Mouse (Mus musculus): ENCODE measurements around the gene 9130213A22Rik. TPM values are rescaled to one million over a fixed set of nuclear protein-coding genes. Genes with fewer than 3 reads are reported as not detected.

The 9130213A22Rik gene
- polyA plus RNA-seq, 1 experiment from 2014 or later: 0.40 TPM

Other genes starting within 250 kb of the 9130213A22Rik start
- gene Rnf222, start 234.0 kb downstream of the 9130213A22Rik start, polyA plus RNA-seq (2016; fragmentation: Nextera tagmentation; extraction: Ambion mirVana): 0.08 and 0.19 TPM in 2 replicates
- gene Rpl26, start 221.0 kb downstream of the 9130213A22Rik start, polyA plus RNA-seq (2016; fragmentation: Nextera tagmentation; extraction: Ambion mirVana): 915 and 939 TPM in 2 replicates
- gene Odf4, start 195.5 kb downstream of the 9130213A22Rik start, polyA plus RNA-seq (2016; fragmentation: Nextera tagmentation; extraction: Ambion mirVana): not detected in 2 replicates
- 8.1 and 8.5 TPM in 2 replicates for gene Arhgef15, start 165.1 kb downstream of the 9130213A22Rik start, polyA plus RNA-seq (2016; fragmentation: Nextera tagmentation; extraction: Ambion mirVana)
- 2.6 and 4.1 TPM in 2 replicates for gene Slc25a35, start 154.5 kb downstream of the 9130213A22Rik start, polyA plus RNA-seq (2016; fragmentation: Nextera tagmentation; extraction: Ambion mirVana)
- gene Rangrf, start 147.4 kb downstream of the 9130213A22Rik start, polyA plus RNA-seq (2016; fragmentation: Nextera tagmentation; extraction: Ambion mirVana): 59.3 and 64.2 TPM in 2 replicates
- 44.0 and 44.3 TPM in 2 replicates for gene Pfas, start 114.1 kb downstream of the 9130213A22Rik start, polyA plus RNA-seq (2016; fragmentation: Nextera tagmentation; extraction: Ambion mirVana)
- 71.0 and 75.2 TPM in 2 replicates for gene Ctc1, start 106.7 kb downstream of the 9130213A22Rik start, polyA plus RNA-seq (2016; fragmentation: Nextera tagmentation; extraction: Ambion mirVana)
- 148 and 152 TPM in 2 replicates for gene Aurkb, start 76.9 kb downstream of the 9130213A22Rik start, polyA plus RNA-seq (2016; fragmentation: Nextera tagmentation; extraction: Ambion mirVana)
- gene Borcs6, start 62.9 kb downstream of the 9130213A22Rik start, polyA plus RNA-seq (2016; fragmentation: Nextera tagmentation; extraction: Ambion mirVana): 12.3 and 12.6 TPM in 2 replicates
- 36.8 and 43.5 TPM in 2 replicates for gene Tmem107, start 51.8 kb downstream of the 9130213A22Rik start, polyA plus RNA-seq (2016; fragmentation: Nextera tagmentation; extraction: Ambion mirVana)
- 84.3 and 85.0 TPM in 2 replicates for gene Vamp2, start 34.1 kb downstream of the 9130213A22Rik start, polyA plus RNA-seq (2016; fragmentation: Nextera tagmentation; extraction: Ambion mirVana)
- gene Per1, start 27.4 kb downstream of the 9130213A22Rik start, polyA plus RNA-seq (2016; fragmentation: Nextera tagmentation; extraction: Ambion mirVana): 11.4 and 11.5 TPM in 2 replicates
- gene Hes7, start 2.2 kb downstream of the 9130213A22Rik start, polyA plus RNA-seq (2016; fragmentation: Nextera tagmentation; extraction: Ambion mirVana): 0.65 and 0.73 TPM in 2 replicates
- 0.47 and 0.89 TPM in 2 replicates for gene Aloxe3, start 3.3 kb upstream of the 9130213A22Rik start, polyA plus RNA-seq (2016; fragmentation: Nextera tagmentation; extraction: Ambion mirVana)
- 0.15 and 0.19 TPM in 2 replicates for gene Alox12b, start 34.4 kb upstream of the 9130213A22Rik start, polyA plus RNA-seq (2016; fragmentation: Nextera tagmentation; extraction: Ambion mirVana)
- gene Alox8, start 75.3 kb upstream of the 9130213A22Rik start, polyA plus RNA-seq (2016; fragmentation: Nextera tagmentation; extraction: Ambion mirVana): 0.12 and 0.20 TPM in 2 replicates
- 0.10 and 0.17 TPM in 2 replicates for gene Gucy2e, start 114.4 kb upstream of the 9130213A22Rik start, polyA plus RNA-seq (2016; fragmentation: Nextera tagmentation; extraction: Ambion mirVana)
- gene Cntrob, start 201.2 kb upstream of the 9130213A22Rik start, polyA plus RNA-seq (2016; fragmentation: Nextera tagmentation; extraction: Ambion mirVana): 31.2 and 34.1 TPM in 2 replicates
- gene Trappc1, start 201.4 kb upstream of the 9130213A22Rik start, polyA plus RNA-seq (2016; fragmentation: Nextera tagmentation; extraction: Ambion mirVana): 164 and 173 TPM in 2 replicates
- 2.2 and 2.4 TPM in 2 replicates for gene Kcnab3, start 203.7 kb upstream of the 9130213A22Rik start, polyA plus RNA-seq (2016; fragmentation: Nextera tagmentation; extraction: Ambion mirVana)
- 24.1 and 25.0 TPM in 2 replicates for gene Rnf227, start 217.9 kb upstream of the 9130213A22Rik start, polyA plus RNA-seq (2016; fragmentation: Nextera tagmentation; extraction: Ambion mirVana)
- 130 and 135 TPM in 2 replicates for gene Chd3, start 246.8 kb upstream of the 9130213A22Rik start, polyA plus RNA-seq (2016; fragmentation: Nextera tagmentation; extraction: Ambion mirVana)

Measured in embryonic facial prominence, embryonic 12.5 days (tissue).